Mouse (Mus musculus) thymus, postnatal 25 days (tissue): ENCODE results near the gene Cox10.

Experiments
- DNase-seq: peaks from one replicate; pipeline ENCODE4 v3.0.0; 2022

The Cox10 gene

DNA sequence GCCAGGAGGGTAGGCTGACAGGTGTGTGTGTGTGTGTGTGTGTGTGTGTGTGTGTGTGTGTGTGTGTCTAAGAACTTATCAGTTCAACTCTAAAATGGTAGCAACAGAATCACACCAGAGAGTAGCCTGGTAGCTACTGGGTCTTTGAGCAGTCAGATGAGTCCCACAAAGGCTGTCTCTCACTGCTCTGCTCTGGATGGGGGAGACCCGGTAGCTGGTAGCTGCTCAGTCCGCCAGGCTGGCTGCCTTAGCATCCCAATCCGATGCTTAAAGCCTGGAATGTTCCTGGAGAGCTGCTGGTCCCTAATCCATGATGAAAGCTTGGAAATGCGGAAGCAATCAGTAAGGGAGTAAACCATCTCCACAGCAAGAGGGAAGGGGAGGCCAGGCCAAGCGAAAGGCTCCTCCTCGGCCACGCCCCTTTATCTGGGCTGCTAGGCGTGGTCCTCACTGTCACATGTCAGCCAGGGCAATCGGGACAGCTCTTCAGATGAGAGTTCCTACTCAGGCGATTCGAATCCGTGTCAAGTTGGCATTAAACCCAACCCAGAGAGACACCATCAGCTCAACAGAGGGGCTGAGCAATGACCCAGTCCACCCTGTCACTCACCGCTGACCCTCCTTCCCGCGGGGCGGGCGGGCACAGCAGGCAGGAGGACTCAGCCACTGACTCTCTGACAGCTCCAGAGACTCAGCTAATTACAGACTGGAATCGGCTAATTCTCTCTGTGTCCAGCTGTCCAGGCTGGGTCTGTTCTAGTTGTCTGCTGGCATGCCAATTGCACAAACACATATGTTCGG, 127.2 kb downstream of the Cox10 start:
- DNase-seq = no peak

DNA sequence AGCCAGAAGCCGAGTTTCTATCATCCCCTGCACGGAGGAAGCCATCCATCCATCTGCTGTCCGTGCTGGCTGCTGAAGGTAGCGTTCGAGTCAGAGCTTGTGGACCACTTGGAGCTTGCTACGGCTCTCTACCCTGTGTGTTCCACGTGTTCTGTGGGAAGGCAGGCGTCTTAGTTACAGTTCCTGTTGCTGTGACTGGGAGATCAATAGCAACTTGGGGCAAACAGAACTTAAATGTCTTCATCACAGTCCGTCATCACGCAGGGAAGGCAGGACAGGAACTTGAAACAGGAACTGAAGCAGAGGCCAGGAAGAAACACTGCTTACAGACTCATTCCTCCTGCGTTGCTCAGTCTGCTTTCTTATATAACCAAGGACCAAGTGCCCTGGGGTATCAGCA, 130.9 kb downstream of the Cox10 start:
- DNase-seq = no peak

DNA sequence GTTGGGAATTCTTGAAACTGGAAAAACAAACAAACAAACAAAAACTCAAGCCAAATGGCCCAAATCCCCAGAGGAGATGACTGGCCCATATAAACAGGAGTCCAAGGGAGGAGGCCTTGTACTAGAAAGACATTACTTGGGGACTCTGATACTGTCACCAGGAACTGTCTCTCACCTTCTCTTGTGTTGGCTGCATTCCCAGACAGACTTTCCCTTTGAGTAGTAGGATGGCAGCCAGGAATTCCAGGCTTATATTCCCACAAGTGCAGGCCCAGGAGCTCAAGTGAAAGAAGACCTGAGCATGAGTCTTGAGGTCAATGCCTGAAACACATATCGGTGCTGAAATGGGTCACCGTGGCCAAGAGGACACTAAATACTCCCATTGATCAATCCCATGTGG, 132.2 kb downstream of the Cox10 start:
- DNase-seq = no peak

- DNase-seq = no peak
Measured at GRCm38 (mm10) chr11:63943947-63944346, 135.3 kb downstream of the Cox10 start.

- DNase-seq = no peak
Measured at GRCm38 (mm10) chr11:63943268-63943890, 135.9 kb downstream of the Cox10 start.

GRCm38 (mm10) chr11:63942177-63942576, 137.1 kb downstream of the Cox10 start:
- DNase-seq = no peak

GRCm38 (mm10) chr11:63936641-63937040, 142.6 kb downstream of the Cox10 start:
- no peak for DNase-seq

GRCm38 (mm10) chr11:63926901-63927300, 152.4 kb downstream of the Cox10 start:
- DNase-seq = no peak

GRCm38 (mm10) chr11:63925161-63925582, 154.1 kb downstream of the Cox10 start:
- DNase-seq = peak; percentile 79

GRCm38 (mm10) chr11:63924286-63924930, 154.9 kb downstream of the Cox10 start:
- peak; percentile 28 for DNase-seq

DNA sequence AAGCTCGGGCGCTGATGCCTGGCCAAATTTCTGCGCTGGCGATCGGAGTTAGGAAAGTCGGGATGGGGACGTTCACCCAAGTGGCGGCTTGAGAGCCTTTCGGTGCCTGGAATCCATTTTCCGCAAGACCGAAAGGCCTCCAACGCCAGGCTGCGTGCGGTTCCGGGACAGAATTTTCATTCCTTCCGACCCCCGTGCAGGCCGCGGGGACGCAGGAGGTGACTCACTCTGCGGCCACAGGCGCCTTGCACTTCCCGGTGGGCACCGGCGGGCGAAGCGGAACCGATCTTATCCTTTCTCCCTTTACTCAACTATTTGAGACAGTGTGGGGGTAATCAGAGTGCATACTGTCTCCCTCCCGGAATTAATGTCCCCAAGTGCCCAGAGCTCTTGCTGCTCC, 155.9 kb downstream of the Cox10 start:
- no peak for DNase-seq

- peak; percentile 89 for DNase-seq
Measured at GRCm38 (mm10) chr11:63922091-63922621, 157.1 kb downstream of the Cox10 start, which contains the start of gene Hs3st3b1. TSS of gene Hs3st3b1 (minus strand) at chr11:63922290.

DNA sequence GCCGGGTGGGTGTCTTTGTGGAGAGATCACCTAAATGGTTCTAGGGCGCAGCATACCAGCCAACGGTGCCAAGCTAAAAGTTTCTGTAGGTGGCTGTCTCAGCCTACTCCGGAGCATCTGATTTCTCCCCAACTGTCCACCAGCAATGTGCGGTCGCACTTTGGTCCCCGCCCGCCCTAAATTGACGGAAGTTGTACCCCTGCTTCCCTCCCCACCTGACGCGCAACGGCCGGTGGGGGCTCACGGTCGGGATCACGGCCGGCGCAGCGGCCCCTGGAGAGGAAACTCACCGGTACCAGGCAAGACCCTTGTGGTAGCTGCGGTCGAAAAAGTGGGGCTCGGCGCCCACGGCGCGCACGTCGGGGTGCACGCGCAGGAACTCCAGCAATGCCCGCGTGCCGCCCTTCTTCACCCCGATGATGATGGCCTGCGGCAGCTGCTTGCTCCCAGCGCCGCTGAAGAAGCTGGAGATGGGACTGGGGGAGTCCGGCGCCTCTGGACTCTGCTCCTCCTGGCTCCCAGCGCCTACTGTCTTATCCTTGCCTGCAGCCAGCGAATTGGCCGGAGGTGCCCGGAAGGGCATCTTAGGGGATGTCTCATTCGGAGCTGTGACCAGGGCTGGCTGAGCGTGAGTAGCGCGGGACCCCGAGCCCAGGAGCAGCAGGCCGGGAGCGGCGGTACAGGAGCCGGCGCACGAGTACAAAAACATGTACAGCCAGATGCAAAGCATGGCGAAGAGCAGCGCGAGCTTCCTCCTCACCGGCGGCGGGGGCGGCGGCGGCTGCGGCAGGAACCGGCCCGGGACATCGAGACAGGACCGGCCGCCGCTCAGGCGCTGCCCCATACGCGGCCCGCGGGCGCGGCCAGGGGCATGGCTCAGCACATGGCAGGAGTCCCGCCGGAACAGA, 158.0 kb downstream of the Cox10 start:
- peak; percentile 19 for DNase-seq

DNA sequence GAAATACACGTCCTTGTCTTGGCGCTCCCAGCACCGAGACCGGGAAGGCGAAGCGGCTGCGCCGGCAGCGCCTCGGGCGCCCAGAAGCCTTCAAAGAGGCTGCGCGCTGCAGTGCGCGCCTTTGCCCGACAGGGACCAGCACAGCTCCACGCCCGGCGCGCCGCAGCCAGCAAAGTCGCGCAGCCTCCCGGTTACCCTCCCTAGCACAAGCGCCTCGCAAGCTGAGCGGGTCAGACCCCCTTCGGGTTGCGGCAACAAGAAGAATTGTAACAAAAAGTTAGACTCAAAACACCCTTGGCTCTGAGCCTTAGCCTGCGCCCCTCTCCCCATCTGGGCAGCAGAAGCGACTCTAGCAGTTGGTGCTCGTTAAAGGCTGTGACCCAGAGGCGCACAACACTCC, 158.7 kb downstream of the Cox10 start:
- DNase-seq = peak; percentile 75

DNA sequence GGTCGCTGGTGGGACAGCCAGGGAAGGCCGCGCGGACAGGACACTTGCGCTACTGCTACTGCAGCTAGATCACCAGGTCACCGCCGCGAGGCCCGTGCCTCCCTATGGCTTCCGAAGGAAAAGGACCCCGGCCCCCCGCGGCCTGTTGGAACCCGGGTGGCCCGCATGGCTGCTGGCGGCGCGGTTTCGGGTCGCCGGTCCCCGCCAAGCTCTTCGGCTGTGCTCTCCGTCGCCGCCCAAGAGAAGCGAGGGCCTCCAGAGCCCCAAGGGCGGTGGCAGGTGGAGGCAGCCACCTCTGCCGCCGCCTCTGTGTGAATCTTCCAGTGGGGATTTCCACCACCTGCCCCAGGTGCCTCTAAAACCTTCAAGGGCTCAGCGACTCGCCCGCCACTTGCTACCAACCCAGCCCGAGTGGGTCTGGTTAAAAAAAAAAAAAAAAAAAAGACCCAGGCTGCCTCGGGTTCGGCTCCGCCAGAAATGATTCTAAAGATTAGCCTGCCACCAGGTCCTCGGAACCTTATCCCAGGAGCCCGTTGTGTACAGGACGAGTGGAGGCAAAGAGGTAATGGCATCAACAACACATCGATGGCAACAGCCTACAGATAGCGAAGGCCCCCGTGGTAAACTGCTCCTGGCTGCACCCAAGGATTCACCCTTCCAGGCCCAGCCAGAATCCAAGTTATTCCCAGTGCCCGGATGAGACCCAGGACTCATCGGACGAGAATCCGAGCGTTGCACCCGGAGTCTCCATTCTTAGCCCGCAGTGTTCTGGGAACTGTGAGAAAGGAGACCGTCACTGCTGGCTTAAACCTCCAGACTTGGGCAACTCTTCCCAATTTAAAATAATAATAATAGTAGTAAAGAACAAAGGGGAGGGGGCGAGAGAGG, 159.8 kb downstream of the Cox10 start:
- DNase-seq = no peak

GRCm38 (mm10) chr11:63918321-63919105, 160.8 kb downstream of the Cox10 start:
- DNase-seq = no peak

DNA sequence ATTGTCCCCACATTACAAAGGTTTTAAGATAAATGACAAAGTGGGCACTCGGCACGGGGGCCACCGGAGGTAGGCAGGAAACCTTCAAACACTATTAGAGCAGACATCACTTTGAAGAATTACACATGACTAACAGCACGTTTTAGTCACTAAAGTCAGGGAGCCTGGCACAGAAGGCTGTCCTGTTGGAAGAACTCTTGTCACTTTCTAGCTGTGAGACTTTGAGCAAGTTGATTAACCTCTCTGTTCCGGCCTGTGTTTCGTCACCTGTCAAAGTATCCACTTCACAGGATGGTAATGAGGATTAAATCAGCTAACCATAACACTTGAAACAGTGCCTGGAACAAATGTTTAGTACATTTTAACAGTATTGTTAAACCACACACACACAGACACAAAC, 161.7 kb downstream of the Cox10 start:
- DNase-seq = no peak

DNA sequence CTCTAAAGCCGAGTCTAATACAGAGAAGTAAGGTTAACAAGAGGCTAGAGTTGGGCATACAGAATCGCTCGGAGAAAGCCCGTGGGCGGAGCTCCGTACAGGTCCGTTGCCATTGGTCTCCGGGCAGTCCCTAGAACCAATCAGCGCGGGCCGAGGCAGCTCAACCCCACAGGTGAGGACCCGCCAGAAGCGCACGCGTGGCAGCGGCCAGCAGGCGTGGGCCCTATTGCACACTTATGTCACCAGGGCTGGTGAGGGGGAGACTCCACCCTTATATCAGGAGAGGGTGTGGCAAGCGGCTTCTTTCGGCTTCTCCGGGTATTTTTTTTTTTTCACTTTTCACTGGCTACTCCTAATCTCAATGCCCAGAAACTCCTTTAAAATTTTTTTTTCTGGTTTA, 164.9 kb downstream of the Cox10 start:
- DNase-seq = peak; percentile 61

DNA sequence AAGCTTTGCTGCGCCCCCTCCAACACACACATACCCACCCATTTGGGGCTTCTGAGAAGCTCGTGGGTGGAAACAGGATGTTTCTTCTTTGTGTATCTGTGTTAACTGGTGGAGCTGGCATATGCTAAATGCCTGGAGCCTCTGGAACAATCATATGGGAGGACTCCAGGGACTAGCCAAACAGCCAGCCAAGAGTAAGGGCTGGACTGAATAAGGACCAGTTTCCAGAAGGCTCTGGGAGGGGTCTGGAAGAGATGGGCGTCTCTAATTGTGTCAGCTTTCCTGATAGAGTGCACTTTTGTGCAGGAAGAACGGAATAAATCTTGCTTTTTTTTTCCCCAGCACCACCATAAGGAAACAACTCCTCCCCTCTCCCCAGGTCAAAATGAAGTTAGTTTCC, 165.3 kb downstream of the Cox10 start:
- DNase-seq = no peak
